Mouse (Mus musculus) lung, postnatal 36 days (tissue): ENCODE results near the gene Rpain.

ENCODE experiments used
- DNase-seq: peaks from one replicate; pipeline ENCODE4 v3.0.0; 2022; ENCODE audit warnings: mixed read lengths

Rpain gene

GRCm38 (mm10) chr11:71003611-71004315, 33.8 kb downstream of the Rpain start:
- DNase-seq, result peak; percentile 48

GRCm38 (mm10) chr11:71004316-71004773, 34.3 kb downstream of the Rpain start, which contains the start of gene Dhx33:
Gene Dhx33, minus strand, starts transcription at chr11:71004437.
- DNase-seq, result peak; percentile 99

GRCm38 (mm10) chr11:71005046-71005445, 35.0 kb downstream of the Rpain start:
- DNase-seq, result no peak

- DNase-seq, result no peak
These were observed 37.0 kb downstream of the Rpain start for GRCm38 (mm10) chr11:71007026-71007425.

GRCm38 (mm10) chr11:71007831-71008230, 37.8 kb downstream of the Rpain start:
- DNase-seq, result peak; percentile 60

GRCm38 (mm10) chr11:71008321-71008720, 38.3 kb downstream of the Rpain start:
- peak; percentile 45 for DNase-seq

GRCm38 (mm10) chr11:71012743-71013142, 42.7 kb downstream of the Rpain start:
- peak; percentile 75 for DNase-seq

- no peak for DNase-seq
These were observed 47.0 kb downstream of the Rpain start for GRCm38 (mm10) chr11:71017051-71017450.

- DNase-seq, result no peak
These were observed 48.6 kb downstream of the Rpain start for GRCm38 (mm10) chr11:71018416-71019200.

- peak; percentile 99 for DNase-seq
These were observed 49.4 kb downstream of the Rpain start, which contains the start of the genes Mis12 and Derl2 for GRCm38 (mm10) chr11:71019201-71020068. Gene Mis12, plus strand, starts transcription at chr11:71019611. Gene Derl2, minus strand, starts transcription at chr11:71019841.
